Mouse (Mus musculus) spleen, postnatal 4 days (tissue): Measurements from ENCODE around the gene Ins2.
A peak's percentile ranks its signal among the peaks of the same experiment; 100 is the strongest.

Experiments
- DNase-seq, 2 experiments: peaks; one replicate each; pipeline ENCODE4 v3.0.0; 2022; ENCODE audit warnings: low spot score in 2 of 2

The Ins2 gene

GRCm38 (mm10) chr7:142743281-142743680, at the start of gene Ins2:
Ins2 (minus strand) TSS chr7:142743381.
- DNase-seq: no peak

GRCm38 (mm10) chr7:142792650-142793275, 49.6 kb upstream of the Ins2 start:
- no peak for DNase-seq

- no peak for DNase-seq
Measured at GRCm38 (mm10) chr7:142789667-142790066, 46.5 kb upstream of the Ins2 start.

GRCm38 (mm10) chr7:142737772-142738171, 5.4 kb downstream of the Ins2 start:
- DNase-seq: peak in 1 of 2 experiments; percentile 17

- DNase-seq: no peak
Measured at GRCm38 (mm10) chr7:142736943-142737490, 6.2 kb downstream of the Ins2 start.

GRCm38 (mm10) chr7:142725973-142726372, 17.2 kb downstream of the Ins2 start:
- DNase-seq: no peak

- DNase-seq: peak in 1 of 2 experiments; percentile 15
Measured at GRCm38 (mm10) chr7:142720725-142721124, 22.5 kb downstream of the Ins2 start.

GRCm38 (mm10) chr7:142714783-142715498, 28.2 kb downstream of the Ins2 start:
- peak; percentile 15 to 64 for DNase-seq

GRCm38 (mm10) chr7:142706873-142707272, 36.3 kb downstream of the Ins2 start:
- DNase-seq: no peak

- no peak for DNase-seq
Measured at GRCm38 (mm10) chr7:142699334-142699860, 43.8 kb downstream of the Ins2 start.

- peak in 1 of 2 experiments; percentile 55 for DNase-seq
Measured at GRCm38 (mm10) chr7:142678611-142679010, 64.6 kb downstream of the Ins2 start.

GRCm38 (mm10) chr7:142675644-142676043, 67.5 kb downstream of the Ins2 start:
- peak in 1 of 2 experiments; percentile 66 for DNase-seq

GRCm38 (mm10) chr7:142675141-142675540, 68.0 kb downstream of the Ins2 start:
- DNase-seq: no peak

- DNase-seq: no peak
Measured at GRCm38 (mm10) chr7:142672120-142672519, 71.1 kb downstream of the Ins2 start.

GRCm38 (mm10) chr7:142671067-142671466, 72.1 kb downstream of the Ins2 start:
- DNase-seq: no peak

GRCm38 (mm10) chr7:142669751-142670625, 73.2 kb downstream of the Ins2 start, which contains the start of gene Gm49394:
Gm49394 (minus strand) TSS chr7:142669942.
- peak in 1 of 2 experiments; percentile 44 for DNase-seq

- DNase-seq: peak in 1 of 2 experiments; percentile 55
Measured at GRCm38 (mm10) chr7:142668328-142668727, 74.9 kb downstream of the Ins2 start.

- peak in 1 of 2 experiments; percentile 56 for DNase-seq
Measured at GRCm38 (mm10) chr7:142667521-142667920, 75.7 kb downstream of the Ins2 start.

GRCm38 (mm10) chr7:142666659-142667058, 76.5 kb downstream of the Ins2 start, which contains the start of gene Igf2:
Igf2 (minus strand) TSS chr7:142666816.
- DNase-seq: peak in 1 of 2 experiments; percentile 53

GRCm38 (mm10) chr7:142666109-142666508, 77.1 kb downstream of the Ins2 start:
- DNase-seq: peak in 1 of 2 experiments; percentile 55

- peak in 1 of 2 experiments; percentile 55 for DNase-seq
Measured at GRCm38 (mm10) chr7:142665364-142665763, 77.8 kb downstream of the Ins2 start.
